Mouse (Mus musculus) CH12.LX (cell line): ENCODE measurements around the gene H2-Oa. TPM values are rescaled to one million over a fixed set of nuclear protein-coding genes. Genes with fewer than 3 reads are reported as not detected.

Experiments used
- DNase-seq: peaks from one replicate; pipeline ENCODE4 v3.0.0-alpha.2; 2013; ENCODE audit errors: extremely low read depth
- H3K27ac ChIP-seq: 2 replicates; pipeline ENCODE4 v1.5.1; 2012; ENCODE audit warnings: low read depth, mild to moderate bottlenecking, control low read depth, moderate library complexity; ENCODE audit not compliant: insufficient read depth
- H3K27me3 ChIP-seq: replicated peaks from 2 replicates; pipeline ENCODE3; 2012; ENCODE audit warnings: inconsistent platforms
- H3K36me3 ChIP-seq, 2 experiments: replicated peaks in 1 of 2; 2 replicates each; pipeline versions ENCODE3 to v1.6.1; 2012; ENCODE audit warnings: inconsistent platforms in 1 of 2, low read length in 1 of 2, mild to moderate bottlenecking in 1 of 2, mixed read lengths in 1 of 2, moderate library complexity in 1 of 2; ENCODE audit not compliant: control insufficient read depth in 1 of 2, insufficient read depth in 1 of 2
- H3K4me1 ChIP-seq, 2 experiments: 2 replicates each; pipeline ENCODE4 v1.6.1; 2012; ENCODE audit warnings: inconsistent platforms in 1 of 2, moderate library complexity in 1 of 2; ENCODE audit not compliant: insufficient read depth in 2 of 2, control insufficient read depth in 1 of 2
- H3K4me2 ChIP-seq: 2 replicates; pipeline ENCODE4 v1.6.1; 2012; ENCODE audit warnings: low read depth, mild to moderate bottlenecking, control low read depth; ENCODE audit not compliant: poor library complexity, insufficient read depth, severe bottlenecking
- H3K4me3 ChIP-seq, 3 experiments: fragments of 150-350 bp in 1 of 3; sonication (generic) in 1 of 3; replicated peaks in 1 of 3; 2 replicates each; pipeline versions ENCODE3 to v1.5.1; 2011 to 2012; ENCODE audit warnings: low read depth in 2 of 3, low read length in 2 of 3, mild to moderate bottlenecking in 2 of 3, moderate library complexity in 2 of 3, control low read depth in 1 of 3, improper control_type of control experiment in 1 of 3, inconsistent platforms in 1 of 3, mixed read lengths in 1 of 3; ENCODE audit not compliant: poor library complexity in 1 of 3
- H3K79me2 ChIP-seq: replicated peaks from 2 replicates; pipeline ENCODE4 v1.6.1; 2012; ENCODE audit warnings: mild to moderate bottlenecking, moderate library complexity; ENCODE audit not compliant: control insufficient read depth, poor library complexity, insufficient read depth, severe bottlenecking; ENCODE audit errors: extremely low read depth
- H3K9ac ChIP-seq: 2 replicates; pipeline ENCODE4 v1.6.1; 2012; ENCODE audit warnings: low read depth, mild to moderate bottlenecking, control low read depth, moderate library complexity; ENCODE audit not compliant: insufficient read depth
- H3K9me3 ChIP-seq: replicated peaks from 2 replicates; pipeline ENCODE3; 2012; ENCODE audit warnings: low read length, inconsistent platforms, mixed read lengths
- CTCF ChIP-seq, 2 experiments: IDR thresholded peaks in 1 of 2; conservative IDR thresholded peaks in 1 of 2; 2 replicates each; pipeline ENCODE4 v1.5.1; 2011 to 2012; ENCODE audit warnings: low read depth in 2 of 2, low read length in 2 of 2, improper control_type of control experiment in 1 of 2, inconsistent platforms in 1 of 2, mild to moderate bottlenecking in 1 of 2, moderate library complexity in 1 of 2
- E2F4 ChIP-seq: IDR thresholded peaks from 2 replicates; pipeline ENCODE4 v1.6.1; 2011; ENCODE audit warnings: low read depth, low read length, improper control_type of control experiment; ENCODE audit not compliant: insufficient replicate concordance
- ELF1 ChIP-seq: IDR thresholded peaks from 2 replicates; pipeline ENCODE4 v1.6.1; 2014; ENCODE audit warnings: low read depth, mild to moderate bottlenecking, inconsistent platforms, low read length, improper control_type of control experiment
- GABPA ChIP-seq: IDR thresholded peaks from 2 replicates; pipeline ENCODE4 v1.6.1; 2012; ENCODE audit warnings: low read depth, low read length, improper control_type of control experiment, inconsistent platforms; ENCODE audit not compliant: insufficient replicate concordance
- JUND ChIP-seq: conservative IDR thresholded peaks from 2 replicates; pipeline ENCODE4 v1.6.1; 2011; ENCODE audit warnings: low read depth, low read length, improper control_type of control experiment
- MAFK ChIP-seq: IDR thresholded peaks from 2 replicates; pipeline ENCODE4 v1.6.1; 2011; ENCODE audit warnings: low read length, improper control_type of control experiment; ENCODE audit not compliant: insufficient replicate concordance
- MAZ ChIP-seq: IDR thresholded peaks from 2 replicates; pipeline ENCODE4 v1.6.1; 2012; ENCODE audit warnings: low read depth, mild to moderate bottlenecking, inconsistent platforms, low read length, improper control_type of control experiment, moderate library complexity
- MYC ChIP-seq: IDR thresholded peaks from 2 replicates; pipeline ENCODE4 v1.6.1; 2011; ENCODE audit warnings: low read depth, mild to moderate bottlenecking, improper control_type of control experiment, low read length
- PAX5 ChIP-seq: IDR thresholded peaks from 2 replicates; pipeline ENCODE4 v1.6.1; 2012; ENCODE audit warnings: low read length, inconsistent platforms, mixed read lengths
- POLR2A ChIP-seq: IDR thresholded peaks from 2 replicates; pipeline ENCODE4 v1.6.1; 2011; ENCODE audit warnings: low read depth, mild to moderate bottlenecking, improper control_type of control experiment, low read length
- POLR2AphosphoS2 ChIP-seq: IDR thresholded peaks from 2 replicates; pipeline ENCODE4 v1.6.1; 2011; ENCODE audit warnings: low read depth, low read length, improper control_type of control experiment
- RAD21 ChIP-seq: IDR thresholded peaks from 2 replicates; pipeline ENCODE4 v1.6.1; 2011; ENCODE audit warnings: low read depth, mild to moderate bottlenecking, low read length, improper control_type of control experiment, moderate library complexity
- SMC3 ChIP-seq: IDR thresholded peaks from 2 replicates; pipeline ENCODE4 v1.6.1; 2011; ENCODE audit warnings: low read depth, low read length, improper control_type of control experiment
- TBP ChIP-seq: conservative IDR thresholded peaks from 2 replicates; pipeline ENCODE4 v1.6.1; 2011; ENCODE audit warnings: low read depth, low read length, improper control_type of control experiment
- UBTF ChIP-seq: IDR thresholded peaks from 2 replicates; pipeline ENCODE4 v1.6.1; 2012; ENCODE audit warnings: low read depth, mild to moderate bottlenecking, inconsistent platforms, low read length, improper control_type of control experiment, moderate library complexity
- USF1 ChIP-seq: IDR thresholded peaks from 2 replicates; pipeline ENCODE4 v1.6.1; 2014; ENCODE audit warnings: low read depth, mild to moderate bottlenecking, inconsistent platforms, low read length, improper control_type of control experiment
- ZC3H11A ChIP-seq: IDR thresholded peaks from 2 replicates; pipeline ENCODE4 v1.6.1; 2012; ENCODE audit warnings: low read depth, mild to moderate bottlenecking, inconsistent platforms, low read length, improper control_type of control experiment
- ZMIZ1 ChIP-seq: IDR thresholded peaks from 2 replicates; pipeline ENCODE4 v1.6.1; 2012; ENCODE audit warnings: low read depth, mild to moderate bottlenecking, inconsistent platforms, low read length, improper control_type of control experiment
- dilution Hi-C: fragments of 300-500 bp; cut with MboI; formaldehyde crosslinking; loops from 2 replicates; pipeline ENCODE4 v1.14.3; 2020; ENCODE audit warnings: low sequenced_read_pairs; ENCODE audit not compliant: extremely low pct_unique_long_range_greater_than_20kb, extremely low pct_ligation_motif_present
- in situ Hi-C: fragments of 300-500 bp; cut with MboI; formaldehyde crosslinking; loops from 3 replicates; pipeline ENCODE4 v1.14.3; 2019; ENCODE audit warnings: low sequenced_read_pairs, low pct_ligation_motif_present, low pct_unique_long_range_greater_than_20kb, mixed read lengths
- polyA plus RNA-seq: library from polyadenylated mRNA; unstranded; fragments of >175 nt; gene quantifications from 2 replicates; pipeline ENCODE4 v1.2.1, GENCODE M21; 2012; ENCODE audit warnings: low read depth; ENCODE audit not compliant: insufficient read length
- total RNA-seq, 2 experiments: library from RNA; depleted of rRNA; stranded (reverse); fragments of 300-350 nt in 1 of 2; fragments of >200 nt in 1 of 2; gene quantifications; 2 replicates each; pipeline ENCODE4 v1.2.3; 2012 to 2014

H2-Oa gene
- total and polyA plus RNA-seq, 3 experiments = 21.5 to 42.7 (median 40.4) TPM

DNA sequence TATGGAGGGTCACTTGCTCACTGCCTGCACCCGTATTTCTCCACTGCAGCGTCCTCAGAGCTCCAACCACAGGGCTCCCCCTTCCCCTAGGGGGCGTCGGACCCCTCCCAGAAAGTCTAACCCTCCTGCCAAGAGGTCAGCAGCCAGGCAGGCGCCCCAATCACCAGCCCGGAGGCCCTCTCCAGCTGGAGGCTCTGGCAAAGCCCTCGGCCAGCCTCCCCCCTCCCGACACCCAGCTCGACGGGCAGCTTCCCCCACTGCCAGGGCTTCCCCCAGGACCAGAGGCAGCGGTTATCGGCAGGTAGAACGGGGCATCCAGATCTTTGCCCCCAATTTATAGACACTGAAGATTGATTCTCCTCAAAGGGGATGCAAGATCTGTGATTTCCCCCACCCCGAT lies 46.2 kb upstream of the H2-Oa start:
- Histone ChIP-seq H3K9me3 (peaks cover 19% of the 10 kb centered on the region), H3K27ac (no peak overlapping the region), H3K4me3 (no peak overlapping the region), H3K4me1 (peaks cover 0 to 11% of the 10 kb centered on the region in 2 experiments; a peak in 2 of 4 replicates), H3K36me3 (peaks cover 52 to 94% of the 10 kb centered on the region in 2 experiments), H3K9ac (no peak overlapping the region), H3K4me2 (no peak overlapping the region), H3K79me2 (no peaks in the 10 kb centered on the region), H3K27me3 (no peaks in the 10 kb centered on the region)
- no peak for DNase-seq
- dilution Hi-C loops = no loop called here
- no peak for TF ChIP-seq SMC3
- TF ChIP-seq CTCF (conservative IDR thresholded peaks at IDR 0.05 in 1 of 2, IDR thresholded peaks at IDR 0.05 in 1 of 2; ENCODE audit: low read depth in 2 of 2, low read length in 2 of 2) = no peak
- TF ChIP-seq E2F4 = no peak
- TF ChIP-seq RAD21 = no peak
- no peak for TF ChIP-seq MAZ
- TF ChIP-seq MAFK = no peak
- TF ChIP-seq POLR2AphosphoS2 = no peak
- TF ChIP-seq USF1 = no peak
- TF ChIP-seq MYC = no peak
- no peak for TF ChIP-seq ZC3H11A
- no peak for TF ChIP-seq ZMIZ1
- no peak for TF ChIP-seq UBTF
- no peak for TF ChIP-seq PAX5
- no peak for TF ChIP-seq TBP
- no peak for TF ChIP-seq POLR2A
- in situ Hi-C loops = no loop called here

DNA sequence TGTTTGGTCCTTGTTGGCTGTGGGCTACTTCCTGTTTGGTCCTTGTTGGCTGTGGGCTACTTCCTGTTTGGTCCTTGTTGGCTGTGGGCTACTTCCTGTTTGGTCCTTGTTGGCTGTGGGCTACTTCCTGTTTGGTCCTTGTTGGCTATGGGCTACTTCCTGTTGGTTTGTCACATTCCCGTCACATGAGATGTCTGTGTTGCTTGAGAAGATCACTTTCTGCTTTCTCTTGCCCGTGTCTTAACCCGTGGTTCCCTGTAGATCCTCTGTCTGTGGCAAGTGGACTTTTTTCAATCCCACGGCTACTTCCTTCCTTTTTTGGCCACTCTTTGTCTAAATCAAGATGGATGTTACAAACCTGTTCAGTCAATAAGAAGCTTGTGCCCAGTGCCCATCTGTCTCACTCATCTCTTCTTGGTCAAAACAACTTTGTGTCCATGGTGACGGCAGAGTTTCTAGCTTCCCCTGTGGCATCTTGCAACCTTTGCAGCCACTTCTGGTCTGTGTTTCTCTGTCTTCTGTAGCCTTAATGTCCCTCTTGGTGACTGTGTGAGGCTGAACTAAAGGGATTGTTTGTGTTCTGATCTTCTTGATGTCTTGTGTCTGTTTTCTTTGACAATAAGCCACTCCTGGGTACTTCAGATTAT lies 44.6 kb upstream of the H2-Oa start:
- peaks cover 68 to 98% of the 10 kb centered on the region in 2 experiments for H3K36me3 ChIP-seq
- DNase-seq = no peak
- TF ChIP-seq JUND (no peak), ELF1 (0 out of 2 replicates have a peak, but pooled peaks have one; percentile 50), GABPA (no peak), USF1 (no peak), ZMIZ1 (no peak)
- TF ChIP-seq, all 38 proteins: peak for 1
- in situ Hi-C loops (no loop called here), dilution Hi-C loops (no loop called here)
- peaks cover 19% of the 10 kb centered on the region for H3K9me3 ChIP-seq
- H3K27me3 ChIP-seq = no peaks in the 10 kb centered on the region
- no peak overlapping the region for H3K4me3 ChIP-seq
- H3K79me2 ChIP-seq = no peaks in the 10 kb centered on the region
- H3K4me1 ChIP-seq = peaks cover 0 to 11% of the 10 kb centered on the region in 2 experiments; a peak in 2 of 4 replicates
- no peak overlapping the region for H3K27ac ChIP-seq
- no peak overlapping the region for H3K9ac ChIP-seq
- no peak overlapping the region for H3K4me2 ChIP-seq
